Mouse (Mus musculus) thymus, adult 2 months (tissue): ENCODE data around the gene Nme7. TPM values are rescaled to one million over a fixed set of nuclear protein-coding genes. Genes with fewer than 3 reads are reported as not detected.

Experiments
- DNase-seq: peaks from one replicate; pipeline ENCODE4 v3.0.0; 2021
- H3K27ac ChIP-seq: fragments of 200-500 bp; 2 replicates; pipeline ENCODE4 v1.5.1; 2012; ENCODE audit warnings: low read length, control low read depth; ENCODE audit not compliant: control insufficient read depth, insufficient read depth
- H3K27me3 ChIP-seq: fragments of 200-500 bp; 2 replicates; pipeline ENCODE4 v1.6.1; 2012; ENCODE audit warnings: mild to moderate bottlenecking, low read length, moderate library complexity, mixed read lengths; ENCODE audit not compliant: control insufficient read depth, insufficient read depth
- H3K36me3 ChIP-seq: fragments of 200-500 bp; 2 replicates; pipeline ENCODE4 v1.6.1; 2012; ENCODE audit warnings: mild to moderate bottlenecking, low read length, moderate library complexity; ENCODE audit not compliant: control insufficient read depth, insufficient read depth
- H3K4me1 ChIP-seq: fragments of 200-500 bp; replicated peaks from 2 replicates; pipeline ENCODE4 v1.6.1; 2012; ENCODE audit warnings: low read length; ENCODE audit not compliant: control insufficient read depth, insufficient read depth
- H3K4me3 ChIP-seq: fragments of 200-500 bp; 2 replicates; pipeline ENCODE4 v1.5.1; 2012; ENCODE audit warnings: mild to moderate bottlenecking, low read length, control low read depth, moderate library complexity; ENCODE audit not compliant: control insufficient read depth, insufficient read depth
- CTCF ChIP-seq: fragments of 200-500 bp; IDR thresholded peaks from 2 replicates; pipeline ENCODE4 v1.5.1; 2012; ENCODE audit warnings: mild to moderate bottlenecking, control low read depth, low read length, moderate library complexity, borderline replicate concordance; ENCODE audit not compliant: control insufficient read depth, poor library complexity, insufficient read depth; ENCODE audit errors: extremely low read depth
- POLR2A ChIP-seq: fragments of 200-500 bp; IDR thresholded peaks from 2 replicates; pipeline ENCODE4 v1.6.1; 2012; ENCODE audit warnings: mild to moderate bottlenecking, low read length, control low read depth, moderate library complexity; ENCODE audit not compliant: control insufficient read depth, poor library complexity, insufficient read depth; ENCODE audit errors: extremely low read depth
- WGBS: fragments of 180-500 bp; shearing (Covaris S2); methylation state at CpG from one replicate; pipeline ENCODE4 v1.1.7; 2018; 5-methylcytosine and 5-hydroxymethylcytosine counted together
- polyA plus RNA-seq: library from polyadenylated mRNA; depleted of rRNA; stranded (reverse); fragments of >200 nt; gene quantifications from 2 replicates; pipeline ENCODE4 v1.2.3, GENCODE M21; 2012

The Nme7 gene
- polyA plus RNA-seq, 1 experiment: 10.7 TPM

- peaks cover 10% of the 10 kb centered on the region for H3K4me1 ChIP-seq
- WGBS: 27% methylated on average over 3 of the region's 3 CpGs
- no peaks in the 10 kb centered on the region for H3K36me3 ChIP-seq
- H3K27me3 ChIP-seq: no peaks in the 10 kb centered on the region
- TF ChIP-seq CTCF (no peak), POLR2A (no peak)
- no peak overlapping the region for H3K4me3 ChIP-seq
- no peak overlapping the region for H3K27ac ChIP-seq
- no peak for DNase-seq
Observed at GRCm38 (mm10) chr1:164417604-164418003, 113.7 kb downstream of the Nme7 start.

- Histone ChIP-seq H3K27me3 (no peaks in the 10 kb centered on the region), H3K27ac (no peak overlapping the region), H3K4me1 (peaks cover 6% of the 10 kb centered on the region), H3K36me3 (no peaks in the 10 kb centered on the region), H3K4me3 (no peak overlapping the region)
- 97% methylated on average over 10 of the region's 10 CpGs for WGBS
- DNase-seq: no peak
- no peak for TF ChIP-seq POLR2A
- TF ChIP-seq CTCF: no peak
Observed at GRCm38 (mm10) chr1:164418320-164418719, 114.4 kb downstream of the Nme7 start.

GRCm38 (mm10) chr1:164419401-164419800 lies 115.5 kb downstream of the Nme7 start:
- no peak for TF ChIP-seq CTCF
- no peak for TF ChIP-seq POLR2A
- no peak overlapping the region for H3K4me3 ChIP-seq
- 94% methylated on average over 8 of the region's 8 CpGs for WGBS
- H3K36me3 ChIP-seq: no peaks in the 10 kb centered on the region
- H3K4me1 ChIP-seq: no peaks in the 10 kb centered on the region; the same call in 1 of the 2 replicates
- no peak for DNase-seq
- H3K27me3 ChIP-seq: no peaks in the 10 kb centered on the region
- no peak overlapping the region for H3K27ac ChIP-seq

- TF ChIP-seq CTCF (no peak), POLR2A (no peak)
- Histone ChIP-seq H3K4me3 (no peak overlapping the region), H3K36me3 (no peaks in the 10 kb centered on the region), H3K27me3 (no peaks in the 10 kb centered on the region), H3K4me1 (no peaks in the 10 kb centered on the region; the same call in 1 of the 2 replicates), H3K27ac (no peak overlapping the region)
- 94% methylated on average over 6 of the region's 6 CpGs for WGBS
- no peak for DNase-seq
Observed at GRCm38 (mm10) chr1:164420623-164421354, 116.9 kb downstream of the Nme7 start.

- Histone ChIP-seq H3K27ac (no peak overlapping the region), H3K4me1 (peaks cover 4% of the 10 kb centered on the region), H3K27me3 (no peaks in the 10 kb centered on the region), H3K4me3 (no peak overlapping the region), H3K36me3 (no peaks in the 10 kb centered on the region)
- DNase-seq: peak; percentile 49
- TF ChIP-seq CTCF (no peak), POLR2A (no peak)
- 24% methylated on average over 7 of the region's 7 CpGs for WGBS
Observed at GRCm38 (mm10) chr1:164426227-164426626, 122.3 kb downstream of the Nme7 start.

- TF ChIP-seq POLR2A (no peak), CTCF (no peak)
- Histone ChIP-seq H3K27ac (no peak overlapping the region), H3K27me3 (no peaks in the 10 kb centered on the region), H3K36me3 (no peaks in the 10 kb centered on the region), H3K4me1 (peaks cover 4% of the 10 kb centered on the region), H3K4me3 (no peak overlapping the region)
- WGBS: 91% methylated on average over 7 of the region's 7 CpGs
- no peak for DNase-seq
Observed at GRCm38 (mm10) chr1:164427777-164428176, 123.9 kb downstream of the Nme7 start.
